Mouse (Mus musculus): ENCODE data around the gene Hlf.

Gene Hlf

DNA sequence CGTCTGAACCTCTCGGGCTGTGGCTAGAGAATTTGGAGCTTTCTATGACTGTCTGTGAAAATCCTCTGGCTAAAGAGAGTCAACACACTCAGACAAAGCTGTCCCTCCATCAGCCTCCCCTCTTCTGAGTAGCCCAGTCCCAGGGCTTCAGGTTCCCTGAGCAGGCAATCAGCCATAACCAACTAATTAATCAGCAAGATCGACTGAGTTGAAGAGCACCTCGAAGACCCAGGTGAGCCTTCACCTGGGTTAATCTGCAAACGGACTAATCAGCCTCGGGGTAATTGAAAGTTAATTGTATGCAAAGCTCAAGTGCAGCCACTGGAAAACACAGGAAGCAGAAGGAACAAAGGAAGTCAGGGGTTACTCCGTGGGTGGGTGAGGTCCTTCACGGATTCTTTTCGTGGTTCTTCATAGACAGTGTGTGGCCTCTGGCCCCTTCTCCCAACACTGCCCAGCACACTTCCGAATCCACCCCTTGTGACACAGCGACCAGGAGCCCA, 19.9 kb downstream of the Hlf start:
- DNase-seq (ENCODE audit: low read depth, low spot score): no peak

- no peak for DNase-seq (ENCODE audit: low read depth, low spot score)
Measured at GRCm38 (mm10) chr11:90370367-90370766, 20.3 kb downstream of the Hlf start.

GRCm38 (mm10) chr11:90369605-90370004, 21.1 kb downstream of the Hlf start:
- peak; percentile 98 for DNase-seq (ENCODE audit: low read depth, low spot score)

GRCm38 (mm10) chr11:90369115-90369514, 21.6 kb downstream of the Hlf start:
- DNase-seq (ENCODE audit: low read depth, low spot score): no peak

- DNase-seq (ENCODE audit: low read depth, low spot score): no peak
Measured at GRCm38 (mm10) chr11:90367894-90368860, 22.5 kb downstream of the Hlf start.

GRCm38 (mm10) chr11:90364865-90365264, 25.8 kb downstream of the Hlf start:
- peak; percentile 55 for DNase-seq (ENCODE audit: low read depth, low spot score)

DNA sequence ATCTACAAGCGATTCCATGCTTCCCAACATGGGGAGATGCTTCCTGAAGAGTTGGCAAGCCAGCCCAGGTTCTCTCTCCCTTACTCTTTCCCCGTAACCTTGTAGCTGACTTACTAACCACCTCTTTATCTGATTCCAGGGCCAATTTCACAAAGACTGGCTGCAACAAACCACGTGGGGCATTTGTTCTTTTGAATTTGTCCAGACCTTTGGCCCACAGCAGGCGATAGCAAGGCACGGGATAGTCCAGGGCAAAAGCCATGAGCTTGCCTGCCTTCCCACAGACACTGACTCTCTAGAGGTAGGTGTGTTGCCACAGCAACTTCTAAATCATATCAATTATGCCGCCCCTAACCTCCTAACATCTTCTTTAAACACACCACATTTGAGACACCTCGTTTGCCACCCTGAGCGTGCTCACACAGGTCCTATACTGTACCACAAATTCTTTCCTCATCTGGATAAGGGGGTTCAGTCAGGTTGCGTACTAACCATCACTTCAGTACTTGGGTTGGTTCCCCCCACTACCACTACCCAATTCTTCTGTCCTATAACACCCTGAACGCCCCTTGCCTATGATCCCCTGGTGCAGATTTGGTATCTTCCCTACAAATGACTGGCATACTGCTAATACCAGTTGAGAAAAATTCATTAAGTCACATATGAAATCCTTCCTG, 26.7 kb downstream of the Hlf start:
- DNase-seq (ENCODE audit: low read depth, low spot score): no peak

DNA sequence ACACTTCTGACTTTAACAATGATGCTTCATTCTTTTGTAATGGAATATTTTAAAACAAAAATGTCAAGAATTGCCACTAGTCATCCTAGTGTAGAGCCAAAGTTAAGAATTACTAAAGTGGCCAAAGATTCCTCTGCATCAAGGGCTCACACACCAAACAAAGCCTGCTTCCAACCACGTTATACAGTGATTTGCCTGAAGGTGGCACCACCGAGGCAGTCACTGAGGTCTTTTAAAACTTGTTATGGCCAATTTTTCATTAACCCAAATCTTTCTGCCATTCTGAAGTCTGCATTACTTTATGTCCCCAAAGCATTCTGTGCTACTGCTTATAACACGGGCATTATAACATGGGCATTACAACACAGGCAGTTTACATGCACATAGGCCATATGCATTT, 27.3 kb downstream of the Hlf start:
- DNase-seq (ENCODE audit: low read depth, low spot score): peak; percentile 52

DNA sequence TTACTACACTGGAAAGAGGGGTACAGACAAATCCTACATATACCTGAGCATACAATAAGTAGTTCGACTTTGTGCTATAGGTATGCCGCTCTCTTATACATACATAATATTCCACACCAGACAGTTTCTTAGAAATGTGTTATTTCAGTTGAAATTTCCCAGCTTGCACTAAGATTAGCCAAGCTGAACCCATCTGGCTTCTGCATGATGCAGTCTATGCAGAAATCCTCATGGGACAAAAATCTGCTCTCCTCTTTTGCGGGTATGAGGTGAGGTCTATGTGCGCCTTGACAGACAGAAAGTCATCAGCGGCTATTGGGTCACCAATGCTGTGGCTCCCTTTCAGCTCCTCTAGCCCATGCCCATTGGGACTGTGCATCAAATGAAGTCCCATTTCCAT, 30.2 kb downstream of the Hlf start:
- DNase-seq (ENCODE audit: low read depth, low spot score): peak; percentile 56

DNA sequence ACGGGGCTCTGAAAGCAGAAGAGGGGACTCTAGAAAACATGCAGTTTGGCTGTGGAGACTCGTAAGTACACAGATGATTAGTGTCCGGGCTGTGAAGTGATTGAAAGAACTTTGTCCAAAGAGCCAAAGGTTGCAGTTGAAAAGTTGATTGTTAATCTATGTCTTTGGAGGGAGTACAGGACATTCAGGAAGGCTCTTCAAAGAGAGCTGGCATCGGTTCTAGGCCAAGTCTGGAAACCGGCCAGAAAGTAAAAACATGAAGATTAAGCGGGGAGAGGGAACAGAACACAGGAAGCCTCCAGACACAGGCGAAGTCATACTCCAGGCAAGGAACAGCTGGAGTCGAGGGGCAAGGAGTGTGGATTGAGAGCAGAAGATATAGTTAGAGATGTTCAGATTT, 32.6 kb downstream of the Hlf start:
- DNase-seq (ENCODE audit: low read depth, low spot score): no peak

- DNase-seq (ENCODE audit: low read depth, low spot score): no peak
Measured at GRCm38 (mm10) chr11:90357371-90357770, 33.3 kb downstream of the Hlf start.

GRCm38 (mm10) chr11:90356495-90357304, 34.0 kb downstream of the Hlf start:
- DNase-seq (ENCODE audit: low read depth, low spot score): no peak

DNA sequence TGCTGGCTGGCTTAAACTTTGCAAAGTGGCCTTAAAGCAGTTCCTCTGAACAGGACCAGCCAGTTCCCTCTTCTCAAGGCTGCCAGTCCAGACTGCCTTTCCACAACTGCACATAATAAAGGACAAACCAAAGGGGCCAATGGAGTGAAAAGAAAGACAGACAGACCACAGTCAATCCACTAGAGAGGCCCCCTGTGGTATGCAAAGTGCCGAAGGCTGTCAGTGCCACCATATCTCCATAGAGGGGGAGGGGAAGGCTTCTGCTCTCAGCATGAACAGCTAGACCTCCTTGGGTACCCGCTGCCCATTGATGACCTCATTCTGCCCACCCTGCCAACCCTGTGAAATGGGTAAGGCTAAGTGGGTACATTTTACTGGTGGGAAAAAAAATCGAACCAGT, 34.7 kb downstream of the Hlf start:
- DNase-seq (ENCODE audit: low read depth, low spot score): no peak

DNA sequence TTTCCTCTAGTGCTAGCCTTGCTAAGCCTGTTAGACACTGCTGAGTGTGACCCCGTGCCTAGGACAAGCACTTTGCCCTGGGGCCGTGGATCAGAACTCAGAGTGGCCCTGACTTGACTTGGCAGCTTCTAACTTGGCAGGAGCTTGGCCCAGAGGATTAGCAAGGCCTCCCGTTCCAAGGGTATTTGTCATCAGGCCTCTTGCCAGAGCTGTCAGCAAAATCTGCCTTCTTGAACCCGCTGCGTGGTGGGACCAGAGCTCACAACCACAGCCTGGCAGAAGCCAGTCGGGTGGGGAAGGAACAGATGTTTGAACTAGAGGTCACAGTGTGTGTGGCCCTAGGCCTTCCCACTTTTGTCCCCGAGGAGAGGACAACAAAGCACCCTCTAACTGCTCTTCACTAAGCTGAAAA, 35.4 kb downstream of the Hlf start:
- peak; percentile 75 for DNase-seq (ENCODE audit: low read depth, low spot score)

DNA sequence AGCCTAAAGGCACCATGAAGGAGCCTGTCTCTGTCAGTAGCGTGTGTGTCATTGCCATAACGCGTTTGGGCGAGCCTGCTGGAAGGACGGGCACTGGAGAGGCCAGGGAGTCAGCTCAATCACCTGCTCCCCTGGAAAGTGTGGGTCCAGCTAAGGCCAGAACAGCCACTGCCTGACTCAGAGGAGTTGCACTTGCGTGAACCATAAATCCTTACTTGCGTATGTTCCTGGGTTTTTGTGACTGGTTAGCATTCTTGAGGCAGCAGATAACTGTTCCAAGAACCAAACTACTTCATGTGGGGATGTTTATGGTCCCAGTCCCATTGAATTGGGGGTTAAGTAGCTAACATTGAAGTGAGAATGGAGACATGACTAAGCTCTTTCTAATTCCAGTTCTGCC, 38.0 kb downstream of the Hlf start:
- no peak for DNase-seq (ENCODE audit: low read depth, low spot score)

- DNase-seq (ENCODE audit: low read depth, low spot score): no peak
Measured at GRCm38 (mm10) chr11:90350153-90350512, 40.6 kb downstream of the Hlf start.

- DNase-seq (ENCODE audit: low read depth, low spot score): no peak
Measured at GRCm38 (mm10) chr11:90349486-90350152, 41.1 kb downstream of the Hlf start.

- DNase-seq (ENCODE audit: low read depth, low spot score): peak; percentile 31
Measured at GRCm38 (mm10) chr11:90347667-90348459, 42.8 kb downstream of the Hlf start.

GRCm38 (mm10) chr11:90345746-90346145, 44.9 kb downstream of the Hlf start:
- no peak for DNase-seq (ENCODE audit: low read depth, low spot score)

DNA sequence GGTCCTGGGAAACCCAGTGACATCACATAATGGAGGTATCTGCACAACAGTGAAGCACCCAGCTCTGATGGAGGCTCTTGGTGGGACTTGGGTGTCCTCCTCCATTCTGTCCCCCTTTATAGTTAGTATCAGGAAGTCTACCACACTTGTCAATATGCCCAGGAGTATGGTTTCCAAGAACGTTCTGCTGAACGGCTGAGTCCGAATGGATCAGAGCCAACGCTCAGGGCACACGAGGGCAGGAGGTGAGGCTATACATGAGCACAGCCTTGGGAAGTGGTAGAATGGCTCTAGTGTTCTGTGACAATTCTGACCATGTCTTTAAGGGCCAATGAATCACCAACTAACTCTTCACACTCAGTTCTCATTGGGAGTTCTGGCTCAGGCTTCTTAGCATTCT, 47.8 kb downstream of the Hlf start:
- DNase-seq (ENCODE audit: low read depth, low spot score): no peak

DNA sequence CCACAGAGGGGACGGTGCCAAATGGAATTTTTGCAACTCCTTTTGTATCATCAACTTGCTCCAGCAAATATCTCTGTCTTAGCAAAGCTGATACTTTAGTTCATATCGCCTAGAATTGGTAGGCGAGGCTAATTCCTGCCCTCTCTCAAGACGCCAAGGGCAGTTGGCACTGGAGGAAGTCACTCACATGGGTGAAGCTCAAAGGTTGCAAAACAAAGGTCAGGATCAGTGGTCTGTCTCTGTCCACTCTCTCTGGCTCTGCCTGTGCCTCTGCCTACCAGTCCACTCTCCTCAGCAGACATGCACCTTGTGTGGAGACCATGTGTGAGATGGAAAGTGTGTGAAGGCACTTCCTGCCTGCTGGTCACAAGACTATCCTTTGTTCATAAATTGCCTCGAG, 48.4 kb downstream of the Hlf start:
- no peak for DNase-seq (ENCODE audit: low read depth, low spot score)
